Mouse (Mus musculus) myocyte (in vitro differentiated cells): ENCODE measurements at regions not wholly inside any gene's neighbourhood (a gene's known extent, or its start where the extent isn't known, plus 50 kb on each side); places are given as distances from the start of the nearest gene placed in this dataset.

ENCODE experiments used
- H3K27me3 ChIP-seq: one replicate; pipeline ENCODE4 v1.6.1; 2011; ENCODE audit not compliant: control insufficient read depth, insufficient read depth, insufficient read length
- H3K36me3 ChIP-seq: one replicate; pipeline ENCODE4 v1.6.1; 2011; ENCODE audit not compliant: control insufficient read depth, insufficient read depth
- H3K4me2 ChIP-seq: one replicate; pipeline ENCODE4 v1.6.1; 2011; ENCODE audit warnings: low read depth, control low read depth
- H3K4me3 ChIP-seq: one replicate; pipeline ENCODE4 v1.5.1; 2011; ENCODE audit warnings: mild to moderate bottlenecking, control low read depth, moderate library complexity
- H3K79me2 ChIP-seq: one replicate; pipeline ENCODE4 v1.6.1; 2011; ENCODE audit not compliant: control insufficient read depth, insufficient read depth
- H3ac ChIP-seq: one replicate; pipeline ENCODE4 v1.6.1; 2011; ENCODE audit not compliant: control insufficient read depth, insufficient read length
- CEBPB ChIP-seq: IDR thresholded peaks from 2 replicates; pipeline ENCODE4 v1.6.1; 2011; ENCODE audit warnings: mild to moderate bottlenecking, moderate library complexity; ENCODE audit not compliant: poor library complexity, insufficient read depth, severe bottlenecking
- E2F4 ChIP-seq: IDR thresholded peaks from one replicate; pipeline ENCODE4 v1.6.1; 2011; ENCODE audit warnings: mild to moderate bottlenecking, control low read depth, moderate library complexity; ENCODE audit not compliant: insufficient read depth
- MAX ChIP-seq: IDR thresholded peaks from one replicate; pipeline ENCODE4 v1.6.1; 2011; ENCODE audit warnings: low read depth, mild to moderate bottlenecking, control low read depth
- MYOD1 ChIP-seq, 3 experiments: IDR thresholded peaks; one replicate each; pipeline ENCODE4 v1.6.1; 2011; ENCODE audit warnings: control low read depth in 2 of 3, low read depth in 2 of 3, mild to moderate bottlenecking in 2 of 3, moderate library complexity in 1 of 3; ENCODE audit not compliant: insufficient read length in 2 of 3, control insufficient read depth in 1 of 3
- MYOG ChIP-seq, 3 experiments: IDR thresholded peaks; one replicate each; pipeline ENCODE4 v1.6.1; 2011; ENCODE audit warnings: control low read depth in 2 of 3, low read depth in 2 of 3, mild to moderate bottlenecking in 2 of 3; ENCODE audit not compliant: insufficient read length in 2 of 3, control insufficient read depth in 1 of 3, insufficient read depth in 1 of 3
- POLR2A ChIP-seq: IDR thresholded peaks from one replicate; pipeline ENCODE4 v1.6.1; 2011; ENCODE audit warnings: low read depth, mild to moderate bottlenecking, control low read depth, moderate library complexity; ENCODE audit not compliant: insufficient read length
- POLR2AphosphoS2 ChIP-seq: IDR thresholded peaks from one replicate; pipeline ENCODE4 v1.6.1; 2011; ENCODE audit warnings: low read depth, control low read depth; ENCODE audit not compliant: insufficient read length
- REST ChIP-seq: IDR thresholded peaks from one replicate; pipeline ENCODE4 v1.6.1; 2011; ENCODE audit warnings: mild to moderate bottlenecking, control low read depth, moderate library complexity; ENCODE audit not compliant: insufficient read depth, insufficient read length
- SRF ChIP-seq: IDR thresholded peaks from one replicate; pipeline ENCODE4 v1.6.1; 2011; ENCODE audit warnings: low read depth; ENCODE audit not compliant: control insufficient read depth, insufficient read length
- TCF12 ChIP-seq: IDR thresholded peaks from one replicate; pipeline ENCODE4 v1.6.1; 2011; ENCODE audit warnings: mild to moderate bottlenecking, control low read depth; ENCODE audit not compliant: poor library complexity, insufficient read depth, severe bottlenecking
- TCF3 ChIP-seq: IDR thresholded peaks from one replicate; pipeline ENCODE4 v1.6.1; 2011; ENCODE audit warnings: low read depth, control low read depth; ENCODE audit not compliant: insufficient read length
- USF1 ChIP-seq: IDR thresholded peaks from one replicate; pipeline ENCODE4 v1.6.1; 2011; ENCODE audit warnings: low read depth, mild to moderate bottlenecking, control low read depth, moderate library complexity

- no peaks in the 10 kb centered on the region for H3K36me3 ChIP-seq
- H3K4me2 ChIP-seq, result no peak overlapping the region
- H3K4me3 ChIP-seq, result no peak overlapping the region
Observed at GRCm38 (mm10) chr16:24177131-24177530, 188.5 kb upstream of the Bcl6 start.

GRCm38 (mm10) chr16:24176057-24176456 is 187.4 kb upstream of the Bcl6 start:
- no peak overlapping the region for H3ac ChIP-seq
- H3K4me3 ChIP-seq, result no peak overlapping the region
- no peaks in the 10 kb centered on the region for H3K79me2 ChIP-seq
- H3K27me3 ChIP-seq, result no peaks in the 10 kb centered on the region
- peak in 2 of 3 experiments; percentile 37 to 90 for TF ChIP-seq MYOG (IDR thresholded peaks at IDR 0.05; ENCODE audit: control insufficient read depth in 1 of 3, insufficient read depth in 1 of 3, insufficient read length in 2 of 3, low read depth in 2 of 3)
- TF ChIP-seq MYOD1 (IDR thresholded peaks at IDR 0.05; ENCODE audit: control insufficient read depth in 1 of 3, insufficient read length in 2 of 3, low read depth in 2 of 3), result peak in 2 of 3 experiments; percentile 30 to 82
- no peak for TF ChIP-seq POLR2AphosphoS2
- no peak for TF ChIP-seq MAX
- no peak for TF ChIP-seq E2F4
- no peak for TF ChIP-seq REST
- no peak for TF ChIP-seq CEBPB
- TF ChIP-seq SRF, result no peak
- TF ChIP-seq TCF12, result peak; percentile 59
- TF ChIP-seq TCF3, result no peak
- no peak for TF ChIP-seq POLR2A
- no peak for TF ChIP-seq USF1
- H3K36me3 ChIP-seq, result no peaks in the 10 kb centered on the region
- no peak overlapping the region for H3K4me2 ChIP-seq

More at GRCm38 (mm10) chr16:24177131-24177530, 188.5 kb upstream of the Bcl6 start:
- H3K27me3 ChIP-seq, result no peaks in the 10 kb centered on the region
- no peak overlapping the region for H3ac ChIP-seq
- no peak for TF ChIP-seq CEBPB
- TF ChIP-seq SRF, result no peak
- TF ChIP-seq TCF3, result no peak
- TF ChIP-seq E2F4, result no peak
- TF ChIP-seq REST, result no peak
- no peak for TF ChIP-seq TCF12
- TF ChIP-seq MYOD1 (IDR thresholded peaks at IDR 0.05; ENCODE audit: control insufficient read depth in 1 of 3, insufficient read length in 2 of 3, low read depth in 2 of 3), result no peak
- no peak for TF ChIP-seq POLR2A
- TF ChIP-seq MYOG (IDR thresholded peaks at IDR 0.05; ENCODE audit: control insufficient read depth in 1 of 3, insufficient read depth in 1 of 3, insufficient read length in 2 of 3, low read depth in 2 of 3), result no peak
- no peak for TF ChIP-seq POLR2AphosphoS2
- TF ChIP-seq USF1, result no peak
- TF ChIP-seq MAX, result no peak
- H3K79me2 ChIP-seq, result no peaks in the 10 kb centered on the region

GRCm38 (mm10) chr16:24175235-24175760 is 186.6 kb upstream of the Bcl6 start:
- TF ChIP-seq E2F4 (no peak), MYOD1 (IDR thresholded peaks at IDR 0.05; ENCODE audit: control insufficient read depth in 1 of 3, insufficient read length in 2 of 3, low read depth in 2 of 3) (peak in 2 of 3 experiments; percentile 70 to 77), MYOG (IDR thresholded peaks at IDR 0.05; ENCODE audit: control insufficient read depth in 1 of 3, insufficient read depth in 1 of 3, insufficient read length in 2 of 3, low read depth in 2 of 3) (peak in 2 of 3 experiments; percentile 59 to 82)
- Histone ChIP-seq H3K79me2 (no peaks in the 10 kb centered on the region), H3K36me3 (no peaks in the 10 kb centered on the region), H3K27me3 (no peaks in the 10 kb centered on the region), H3ac (no peak overlapping the region), H3K4me3 (no peak overlapping the region), H3K4me2 (peak overlapping the region; percentile 60)

- H3K36me3 ChIP-seq, result no peaks in the 10 kb centered on the region
- H3K79me2 ChIP-seq, result no peaks in the 10 kb centered on the region
- no peak overlapping the region for H3K4me3 ChIP-seq
- H3ac ChIP-seq, result no peak overlapping the region
- H3K4me2 ChIP-seq, result peak overlapping the region; percentile 60
- H3K27me3 ChIP-seq, result no peaks in the 10 kb centered on the region
- TF ChIP-seq TCF12, result peak; percentile 8
- TF ChIP-seq USF1, result peak; percentile 87
- no peak for TF ChIP-seq REST
- peak in 2 of 3 experiments; percentile 45 to 79 for TF ChIP-seq MYOD1 (IDR thresholded peaks at IDR 0.05; ENCODE audit: control insufficient read depth in 1 of 3, insufficient read length in 2 of 3, low read depth in 2 of 3)
- peak; percentile 26 for TF ChIP-seq POLR2A
- peak; percentile 50 to 91 (median 54) for TF ChIP-seq MYOG (IDR thresholded peaks at IDR 0.05; ENCODE audit: control insufficient read depth in 1 of 3, insufficient read depth in 1 of 3, insufficient read length in 2 of 3, low read depth in 2 of 3)
- TF ChIP-seq POLR2AphosphoS2, result no peak
Observed at GRCm38 (mm10) chr16:24174595-24174994, 185.9 kb upstream of the Bcl6 start.

- Histone ChIP-seq H3K4me2 (peak overlapping the region; percentile 60), H3K4me3 (no peak overlapping the region), H3K27me3 (no peaks in the 10 kb centered on the region), H3K36me3 (no peaks in the 10 kb centered on the region), H3ac (no peak overlapping the region), H3K79me2 (no peaks in the 10 kb centered on the region)
- TF ChIP-seq MYOD1 (IDR thresholded peaks at IDR 0.05; ENCODE audit: control insufficient read depth in 1 of 3, insufficient read length in 2 of 3, low read depth in 2 of 3), result no peak
- no peak for TF ChIP-seq MYOG (IDR thresholded peaks at IDR 0.05; ENCODE audit: control insufficient read depth in 1 of 3, insufficient read depth in 1 of 3, insufficient read length in 2 of 3, low read depth in 2 of 3)
- no peak for TF ChIP-seq TCF12
- no peak for TF ChIP-seq REST
- TF ChIP-seq POLR2AphosphoS2, result no peak
- TF ChIP-seq CEBPB, result no peak
- TF ChIP-seq E2F4, result no peak
- no peak for TF ChIP-seq MAX
- no peak for TF ChIP-seq USF1
- no peak for TF ChIP-seq SRF
- TF ChIP-seq TCF3, result no peak
Observed at GRCm38 (mm10) chr16:24173783-24174518, 185.3 kb upstream of the Bcl6 start.
